Mouse (Mus musculus) testis, adult 2 months (tissue): ENCODE measurements around the gene Olfr283.

Source experiments
- CTCF ChIP-seq: fragments of 200-500 bp; IDR thresholded peaks from 2 replicates; pipeline ENCODE4 v1.5.1; 2012; ENCODE audit warnings: low read depth, mild to moderate bottlenecking, inconsistent platforms, low read length, moderate library complexity; ENCODE audit not compliant: control insufficient read depth, insufficient read depth, insufficient replicate concordance
- POLR2A ChIP-seq: fragments of 200-500 bp; IDR thresholded peaks from 2 replicates; pipeline ENCODE4 v1.6.1; 2012; ENCODE audit warnings: low read depth, mild to moderate bottlenecking, inconsistent platforms, low read length, moderate library complexity; ENCODE audit not compliant: control insufficient read depth

GRCm38 (mm10) chr15:98391081-98391902, 10.5 kb upstream of the Olfr283 start:
- no peak; the same call in 1 of the 2 replicates for TF ChIP-seq POLR2A
- no peak for TF ChIP-seq CTCF
